Mouse (Mus musculus) thymus, adult 2 months (tissue): ENCODE measurements around the gene Prr3.

ENCODE experiments used
- CTCF ChIP-seq: fragments of 200-500 bp; IDR thresholded peaks from 2 replicates; pipeline ENCODE4 v1.5.1; 2012; ENCODE audit warnings: mild to moderate bottlenecking, control low read depth, low read length, moderate library complexity, borderline replicate concordance; ENCODE audit not compliant: control insufficient read depth, poor library complexity, insufficient read depth; ENCODE audit errors: extremely low read depth
- POLR2A ChIP-seq: fragments of 200-500 bp; IDR thresholded peaks from 2 replicates; pipeline ENCODE4 v1.6.1; 2012; ENCODE audit warnings: mild to moderate bottlenecking, low read length, control low read depth, moderate library complexity; ENCODE audit not compliant: control insufficient read depth, poor library complexity, insufficient read depth; ENCODE audit errors: extremely low read depth

DNA sequence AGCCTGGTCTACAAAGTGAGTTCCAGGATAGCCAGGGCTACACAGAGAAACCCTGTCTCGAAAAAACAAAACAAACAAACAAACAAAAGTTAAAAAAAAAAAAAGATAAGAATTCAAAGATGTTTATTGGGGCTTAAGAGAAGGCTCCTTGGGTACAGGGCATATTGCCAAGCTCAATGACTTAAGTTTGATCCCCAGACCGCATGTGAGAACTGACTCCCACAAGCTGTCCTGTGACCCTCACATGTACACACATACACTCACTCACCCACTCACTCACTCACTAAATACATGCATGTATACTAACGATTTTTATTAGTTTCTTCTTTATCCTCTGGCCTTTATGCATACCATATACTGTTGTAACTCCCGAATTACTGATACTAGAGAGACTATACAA lies 20.3 kb upstream of the Prr3 start:
- TF ChIP-seq POLR2A: no peak
- TF ChIP-seq CTCF: no peak
